Mouse (Mus musculus) neural tube, embryonic 15.5 days (tissue): Measurements from ENCODE around the gene Qtrt2. TPM values are rescaled to one million over a fixed set of nuclear protein-coding genes. Genes with fewer than 3 reads are reported as not detected.

Experiments
- ATAC-seq: fragments of 200-750 bp; cut with Nextera tagmentation; 2 replicates; pipeline ENCODE4 v1.8.0; 2017; ENCODE audit warnings: mild to moderate bottlenecking, moderate TSS enrichment, moderate library complexity; ENCODE audit not compliant: low FRiP score
- H3K27ac ChIP-seq: fragments of 300-500 bp; sonication (generic); replicated peaks from 2 replicates; pipeline ENCODE4 v1.5.1; 2015; ENCODE audit warnings: mild to moderate bottlenecking, inconsistent platforms
- H3K27me3 ChIP-seq: fragments of 300-500 bp; sonication (generic); replicated peaks from 2 replicates; pipeline ENCODE4 v1.6.1; 2015; ENCODE audit warnings: inconsistent platforms
- H3K36me3 ChIP-seq: fragments of 300-500 bp; sonication (generic); 2 replicates; pipeline ENCODE4 v1.6.1; 2015; ENCODE audit warnings: inconsistent platforms
- H3K4me1 ChIP-seq: fragments of 300-500 bp; sonication (generic); 2 replicates; pipeline ENCODE4 v1.6.1; 2015; ENCODE audit warnings: inconsistent platforms
- H3K4me2 ChIP-seq: fragments of 300-500 bp; sonication (generic); 2 replicates; pipeline ENCODE4 v1.6.1; 2015; ENCODE audit warnings: inconsistent platforms, mild to moderate bottlenecking, moderate library complexity
- H3K4me3 ChIP-seq: fragments of 300-500 bp; sonication (generic); replicated peaks from 2 replicates; pipeline ENCODE4 v1.5.1; 2015; ENCODE audit warnings: mild to moderate bottlenecking, inconsistent platforms
- H3K9ac ChIP-seq: fragments of 300-500 bp; sonication (generic); replicated peaks from 2 replicates; pipeline ENCODE4 v1.6.1; 2015; ENCODE audit warnings: mild to moderate bottlenecking, inconsistent platforms
- H3K9me3 ChIP-seq: fragments of 300-500 bp; sonication (generic); replicated peaks from 2 replicates; pipeline ENCODE4 v1.6.1; 2016; ENCODE audit warnings: inconsistent platforms
- WGBS: fragments of 180-500 bp; shearing (Covaris S2); methylation state at CpG from one replicate; pipeline ENCODE4 v1.1.7; 2015; ENCODE audit warnings: mixed read lengths; 5-methylcytosine and 5-hydroxymethylcytosine counted together
- polyA plus RNA-seq: library from polyadenylated mRNA; unstranded; fragments of >200 nt; fragmentation: Nextera tagmentation; extraction: Ambion mirVana; gene quantifications from 2 replicates; pipeline ENCODE4 v1.2.1, GENCODE M21; 2015

Qtrt2 gene
- polyA plus RNA-seq, 1 experiment from 2014 or later, result 17.8 TPM

DNA sequence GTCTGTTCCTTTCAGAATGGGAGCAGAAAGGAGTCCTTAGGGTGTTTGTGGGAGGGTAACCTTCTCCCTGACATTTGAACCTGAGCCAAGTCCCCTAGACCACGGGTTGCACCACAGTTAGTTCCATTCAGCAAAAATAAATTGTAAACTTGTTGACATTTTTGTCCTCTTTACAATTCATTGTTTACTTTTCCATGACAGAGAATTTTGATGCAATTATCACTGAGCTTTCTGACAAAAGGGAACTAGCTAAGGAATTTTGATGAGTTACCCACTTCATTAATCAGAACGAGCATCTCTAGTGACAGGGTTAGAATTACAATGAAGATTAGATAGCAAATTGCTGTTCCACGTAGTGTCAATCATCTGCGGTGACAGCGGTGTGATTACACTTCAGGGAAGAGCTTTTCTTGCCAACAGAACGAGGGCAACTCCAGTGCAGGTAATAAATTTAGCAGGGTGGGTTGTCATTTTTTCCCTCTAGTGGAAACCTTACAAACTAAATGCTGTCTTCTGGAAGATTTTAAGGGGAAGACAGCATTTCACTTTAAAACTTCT, 1.5 kb downstream of the Qtrt2 start:
- no peaks in the 10 kb centered on the region for H3K36me3 ChIP-seq
- H3K4me3 ChIP-seq, result no peak overlapping the region
- no peak overlapping the region for H3K9ac ChIP-seq
- H3K9me3 ChIP-seq, result no peaks in the 10 kb centered on the region
- H3K27ac ChIP-seq, result peak overlapping the region; percentile 13; the same call in 1 of the 2 replicates
- no peak for ATAC-seq
- H3K27me3 ChIP-seq, result no peaks in the 10 kb centered on the region
- 48% methylated on average over 6 of the region's 6 CpGs for WGBS
- H3K4me2 ChIP-seq, result no peak overlapping the region
- H3K4me1 ChIP-seq, result no peaks in the 10 kb centered on the region

- Histone ChIP-seq H3K9ac (no peak overlapping the region), H3K27me3 (no peaks in the 10 kb centered on the region), H3K9me3 (no peaks in the 10 kb centered on the region), H3K36me3 (no peaks in the 10 kb centered on the region), H3K4me1 (no peaks in the 10 kb centered on the region), H3K4me3 (no peak overlapping the region), H3K27ac (no peak overlapping the region), H3K4me2 (no peak overlapping the region)
- ATAC-seq, result no peak
- 76% methylated on average over 3 of the region's 3 CpGs for WGBS
Observed at GRCm38 (mm10) chr16:43922630-43923029, 4.0 kb downstream of the Qtrt2 start.

- WGBS, result 78% methylated on average over 2 of the region's 2 CpGs
- Histone ChIP-seq H3K36me3 (no peaks in the 10 kb centered on the region), H3K27ac (no peak overlapping the region), H3K4me1 (no peaks in the 10 kb centered on the region), H3K4me3 (no peak overlapping the region), H3K27me3 (no peaks in the 10 kb centered on the region), H3K9ac (no peak overlapping the region), H3K9me3 (no peaks in the 10 kb centered on the region), H3K4me2 (no peak overlapping the region)
- ATAC-seq, result no peak
Observed at GRCm38 (mm10) chr16:43922024-43922423, 4.6 kb downstream of the Qtrt2 start.

DNA sequence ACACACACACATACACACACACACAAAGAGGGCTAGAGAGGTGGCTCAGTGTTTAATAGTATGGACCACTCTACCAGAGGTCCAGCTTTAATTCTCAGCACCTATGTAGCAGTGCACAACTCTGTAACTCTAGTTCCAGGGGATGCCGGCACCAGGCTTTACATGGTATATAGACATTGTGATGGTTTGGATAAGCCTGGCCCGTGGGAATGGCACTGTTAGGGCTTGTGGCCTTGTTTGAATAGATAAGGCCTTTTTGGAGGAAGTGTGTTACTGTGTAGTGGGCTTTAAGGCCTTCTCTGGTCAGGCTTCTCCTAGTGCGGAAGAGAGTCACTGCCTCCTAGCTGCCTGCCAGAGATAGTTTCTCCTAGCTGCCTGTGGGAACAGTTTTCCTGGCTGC, 7.7 kb downstream of the Qtrt2 start:
- Histone ChIP-seq H3K4me2 (no peak overlapping the region), H3K4me1 (no peaks in the 10 kb centered on the region), H3K9me3 (no peaks in the 10 kb centered on the region), H3K36me3 (no peaks in the 10 kb centered on the region), H3K27me3 (no peaks in the 10 kb centered on the region), H3K4me3 (no peak overlapping the region), H3K27ac (no peak overlapping the region), H3K9ac (no peak overlapping the region)
- ATAC-seq, result no peak
- WGBS, result 88% methylated on average over 3 of the region's 3 CpGs

GRCm38 (mm10) chr16:43908881-43909280, 17.7 kb downstream of the Qtrt2 start:
- Histone ChIP-seq H3K4me2 (no peak overlapping the region), H3K27me3 (no peaks in the 10 kb centered on the region), H3K27ac (no peak overlapping the region), H3K9me3 (no peaks in the 10 kb centered on the region), H3K9ac (no peak overlapping the region), H3K4me1 (no peaks in the 10 kb centered on the region), H3K36me3 (peaks cover 3% of the 10 kb centered on the region; the same call in 1 of the 2 replicates), H3K4me3 (no peak overlapping the region)
- no peak for ATAC-seq
- WGBS, result 89% methylated on average over 2 of the region's 2 CpGs

DNA sequence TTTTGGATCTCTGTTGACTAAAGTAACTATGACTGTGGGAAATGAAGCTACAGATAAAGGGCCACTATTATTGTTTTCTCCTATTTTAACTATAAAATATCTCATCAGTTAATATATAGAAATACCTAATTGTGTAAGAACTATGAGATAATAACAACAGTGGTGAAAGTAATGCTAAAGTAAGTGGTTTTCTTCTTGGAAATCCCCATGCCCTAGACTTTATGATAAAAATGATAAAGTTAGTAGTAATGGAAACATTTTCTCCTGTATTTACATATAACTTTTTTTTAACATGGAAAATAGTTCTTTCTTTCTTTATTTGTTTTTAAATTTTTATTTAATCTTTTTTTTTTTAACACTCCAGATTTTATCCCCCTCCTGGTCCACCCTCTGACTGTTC, 26.0 kb downstream of the Qtrt2 start:
- ATAC-seq, result no peak
- Histone ChIP-seq H3K27me3 (no peaks in the 10 kb centered on the region), H3K36me3 (no peaks in the 10 kb centered on the region), H3K9me3 (no peaks in the 10 kb centered on the region), H3K4me1 (no peaks in the 10 kb centered on the region), H3K4me2 (no peak overlapping the region), H3K27ac (no peak overlapping the region), H3K9ac (no peak overlapping the region), H3K4me3 (no peak overlapping the region)

- Histone ChIP-seq H3K4me2 (no peak overlapping the region), H3K27ac (no peak overlapping the region), H3K36me3 (no peaks in the 10 kb centered on the region), H3K9me3 (no peaks in the 10 kb centered on the region), H3K27me3 (no peaks in the 10 kb centered on the region), H3K9ac (no peak overlapping the region), H3K4me3 (no peak overlapping the region), H3K4me1 (no peaks in the 10 kb centered on the region)
- 95% methylated on average over 4 of the region's 4 CpGs for WGBS
- ATAC-seq, result no peak
Observed at GRCm38 (mm10) chr16:43900138-43900537, 26.5 kb downstream of the Qtrt2 start.

- ATAC-seq, result no peak
- Histone ChIP-seq H3K27me3 (no peaks in the 10 kb centered on the region), H3K4me1 (0 out of 2 replicates have a peak, but pooled peaks cover 6% of the 10 kb centered on the region), H3K9ac (no peak overlapping the region), H3K9me3 (no peaks in the 10 kb centered on the region), H3K36me3 (no peaks in the 10 kb centered on the region), H3K27ac (no peak overlapping the region), H3K4me3 (no peak overlapping the region), H3K4me2 (no peak overlapping the region)
- 92% methylated on average over 8 of the region's 8 CpGs for WGBS
Observed at GRCm38 (mm10) chr16:43894501-43894900, 32.1 kb downstream of the Qtrt2 start.

DNA sequence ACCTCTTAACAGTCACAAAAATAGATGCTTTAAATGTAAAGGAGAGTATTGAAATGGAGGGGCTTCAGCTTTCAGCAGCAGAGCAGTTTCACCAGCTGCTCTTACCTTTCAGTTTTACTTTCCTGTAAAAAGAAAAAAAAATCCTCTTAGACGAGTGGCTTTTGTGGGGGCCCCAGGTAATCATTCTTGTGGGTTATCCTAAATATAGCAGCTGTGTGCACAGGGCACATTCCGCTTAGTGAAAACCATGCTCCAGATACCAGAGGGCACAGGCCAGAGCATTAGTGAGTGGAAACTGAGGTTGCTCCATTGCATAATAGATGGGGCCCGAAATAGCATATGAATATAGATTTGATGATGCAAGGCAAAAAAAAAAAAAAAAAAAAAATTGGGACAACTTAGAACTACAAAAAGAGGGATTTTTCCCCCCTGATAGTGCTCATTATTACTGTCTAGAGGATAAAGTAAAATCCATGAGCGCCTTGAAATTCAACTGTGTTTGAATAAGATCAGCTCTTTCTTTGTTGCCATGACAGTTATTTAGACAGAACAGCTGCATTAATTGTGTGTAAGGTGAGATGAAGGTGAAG, 35.8 kb downstream of the Qtrt2 start:
- Histone ChIP-seq H3K27me3 (no peaks in the 10 kb centered on the region), H3K4me3 (0 out of 2 replicates have a peak overlapping the region, but pooled peaks have one; percentile 87), H3K4me2 (peak overlapping the region; percentile 71), H3K4me1 (peaks cover 21% of the 10 kb centered on the region), H3K9me3 (no peaks in the 10 kb centered on the region), H3K9ac (peak overlapping the region; percentile 88; the same call in 1 of the 2 replicates), H3K36me3 (no peaks in the 10 kb centered on the region), H3K27ac (no peak overlapping the region)
- WGBS, result 91% methylated on average over 4 of the region's 4 CpGs
- ATAC-seq, result no peak

DNA sequence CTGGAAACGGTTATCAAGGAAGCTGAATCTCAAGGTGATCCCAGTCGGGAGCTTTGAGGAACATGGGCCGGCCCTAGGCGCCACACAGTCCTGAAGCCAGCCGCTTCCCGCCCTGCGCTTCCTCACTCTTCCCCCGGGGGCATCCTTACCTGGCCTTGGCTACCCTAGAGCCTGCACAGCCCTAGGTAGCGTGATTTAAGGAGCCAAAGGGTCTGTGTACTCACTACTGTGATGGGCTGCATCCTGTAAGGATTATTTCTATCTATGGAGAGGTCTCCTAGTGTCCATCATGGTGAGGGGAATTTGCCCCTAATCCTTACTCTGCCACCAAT, 36.6 kb downstream of the Qtrt2 start:
- H3K4me3 ChIP-seq, result peak overlapping the region; percentile 87
- H3K4me1 ChIP-seq, result peaks cover 21% of the 10 kb centered on the region
- no peaks in the 10 kb centered on the region for H3K9me3 ChIP-seq
- peak overlapping the region; percentile 71 for H3K4me2 ChIP-seq
- no peaks in the 10 kb centered on the region for H3K27me3 ChIP-seq
- WGBS, result under 1% methylated on average over 9 of the region's 9 CpGs
- ATAC-seq, result peak; percentile 95
- 0 out of 2 replicates have a peak, but pooled peaks cover 3% of the 10 kb centered on the region for H3K36me3 ChIP-seq
- H3K9ac ChIP-seq, result peak overlapping the region; percentile 88
- H3K27ac ChIP-seq, result peak overlapping the region; percentile 84

DNA sequence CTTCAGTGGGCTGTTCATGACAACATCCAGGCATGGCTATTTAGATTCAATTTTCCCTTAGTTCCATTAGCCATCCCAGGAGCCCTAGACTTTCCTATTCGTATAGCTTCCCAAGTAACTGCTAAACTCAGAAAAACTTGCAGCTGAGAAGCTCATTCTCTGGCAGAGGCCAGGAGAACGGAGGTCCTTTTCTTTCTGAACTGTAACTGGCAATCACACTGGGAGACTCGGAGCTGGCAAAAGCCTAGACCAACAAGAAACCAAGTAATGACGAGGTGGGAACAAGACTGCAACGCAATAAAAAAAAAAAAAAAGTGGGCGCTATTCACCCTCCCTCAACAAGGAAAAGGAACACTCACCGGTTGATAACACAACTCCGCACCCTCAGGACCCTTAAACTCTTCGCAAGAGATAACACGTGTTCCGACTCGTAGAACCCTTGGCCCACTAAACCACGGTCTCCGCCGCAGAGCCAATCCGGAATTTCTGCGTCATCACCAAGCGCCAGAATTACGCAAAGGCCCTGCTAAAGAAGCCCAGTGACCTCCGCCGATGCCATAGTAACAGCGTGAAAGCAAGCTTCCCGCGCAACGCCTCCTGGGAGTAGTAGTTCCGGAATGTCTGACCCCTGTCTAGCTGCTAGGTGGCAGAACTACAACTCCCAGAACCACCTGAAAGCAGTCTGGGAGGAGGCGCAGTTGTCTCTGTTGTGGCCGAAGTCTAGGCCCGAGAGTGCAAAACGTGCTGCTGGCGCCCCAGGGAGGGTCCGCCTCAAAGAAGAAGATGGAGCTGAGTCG, 37.2 kb downstream of the Qtrt2 start, which contains the start of gene Ccdc191:
Ccdc191 (plus strand) TSS at position 593 of the 797 bp plus-strand sequence.
- H3K4me2 ChIP-seq, result peak within 1 kb of the TSS; percentile 71
- ATAC-seq, result peak; percentile 100
- peak within 1 kb of the TSS; percentile 88 for H3K9ac ChIP-seq
- H3K27me3 ChIP-seq, result no peaks in the 10 kb centered on the region
- peaks cover 21% of the 10 kb centered on the region for H3K4me1 ChIP-seq
- H3K4me3 ChIP-seq, result peak within 1 kb of the TSS; percentile 87
- H3K9me3 ChIP-seq, result no peaks in the 10 kb centered on the region
- under 1% methylated on average over 33 of the region's 33 CpGs for WGBS
- 0 out of 2 replicates have a peak, but pooled peaks cover 3% of the 10 kb centered on the region for H3K36me3 ChIP-seq
- peak within 1 kb of the TSS; percentile 84 for H3K27ac ChIP-seq

- H3K4me2 ChIP-seq, result no peak overlapping the region
- WGBS, result 93% methylated on average over 2 of the region's 2 CpGs
- H3K27me3 ChIP-seq, result no peaks in the 10 kb centered on the region
- H3K9ac ChIP-seq, result no peak overlapping the region
- ATAC-seq, result no peak
- no peaks in the 10 kb centered on the region for H3K4me1 ChIP-seq
- no peak overlapping the region for H3K27ac ChIP-seq
- H3K4me3 ChIP-seq, result no peak overlapping the region
- peaks cover 23% of the 10 kb centered on the region for H3K36me3 ChIP-seq
- no peaks in the 10 kb centered on the region for H3K9me3 ChIP-seq
Observed at GRCm38 (mm10) chr16:43882329-43882728, 44.3 kb downstream of the Qtrt2 start.
